Mouse (Mus musculus): ENCODE results near the gene Ankrd33b.

The Ankrd33b gene

DNA sequence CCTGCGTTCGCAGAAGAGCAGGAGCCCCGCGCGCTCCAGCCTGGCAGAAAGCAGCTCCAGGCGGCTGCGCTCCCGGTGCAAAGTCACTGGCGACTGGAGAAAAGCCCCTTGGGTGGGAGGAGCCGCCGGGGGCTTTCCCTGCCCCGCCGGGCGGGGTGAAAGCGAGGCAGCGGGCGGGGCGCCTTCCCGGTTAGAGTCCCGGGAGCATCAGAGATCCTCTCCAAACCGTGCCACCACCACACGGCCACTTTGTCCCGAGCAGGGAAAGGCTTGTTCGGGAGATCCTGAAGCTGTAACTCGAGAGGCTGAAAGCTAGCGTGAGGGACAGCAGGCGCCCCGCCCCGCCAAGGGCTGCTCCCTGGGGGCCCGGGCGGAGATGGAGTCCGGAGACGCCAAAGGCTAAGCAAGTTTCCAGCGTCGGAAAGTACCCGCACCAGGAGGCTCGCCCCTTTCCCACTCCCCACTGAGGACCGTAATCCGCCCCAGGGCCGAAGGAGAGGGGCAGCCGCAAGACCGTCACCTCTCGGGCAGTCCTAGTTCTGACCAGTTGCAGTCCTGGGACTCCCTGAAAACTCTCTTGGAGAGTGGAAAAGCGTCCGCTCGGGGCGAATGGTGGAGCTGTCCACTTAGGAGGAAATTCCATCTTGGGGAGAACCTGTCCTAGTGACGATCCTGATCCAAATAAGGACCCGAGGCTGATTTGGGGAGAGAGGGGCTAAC, at the start of gene Ankrd33b:
TSS of gene Ankrd33b (minus strand) at position 246 of the 720 bp plus-strand sequence.
- in situ Hi-C loops (cut with MboI, MseI), result no loop called here

DNA sequence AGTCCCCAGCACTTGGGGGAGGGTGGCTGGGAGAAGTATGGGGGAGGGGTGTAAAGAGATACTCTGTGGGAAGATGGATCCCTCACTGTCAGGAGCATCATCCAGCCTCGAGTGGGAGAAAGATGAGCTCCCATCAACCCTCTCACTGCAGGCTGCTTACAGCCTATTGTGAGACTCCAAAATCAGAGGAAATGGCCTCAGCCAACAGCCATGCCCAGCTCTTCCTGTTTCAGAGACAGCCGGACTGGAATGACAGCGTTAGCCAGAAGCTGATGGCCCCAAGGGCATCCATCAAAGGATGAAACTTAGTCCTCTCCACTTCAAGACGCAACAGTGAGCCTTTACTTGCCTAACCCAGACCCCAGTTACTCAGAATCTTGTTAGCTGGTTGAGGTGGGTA, 47.7 kb upstream of the Ankrd33b start:
- in situ Hi-C loops (cut with MboI, MseI), result loop anchor here (5.0 kb wide), 1 partner anchor 88 kb away; no protein-coding TSS in a partner anchor

DNA sequence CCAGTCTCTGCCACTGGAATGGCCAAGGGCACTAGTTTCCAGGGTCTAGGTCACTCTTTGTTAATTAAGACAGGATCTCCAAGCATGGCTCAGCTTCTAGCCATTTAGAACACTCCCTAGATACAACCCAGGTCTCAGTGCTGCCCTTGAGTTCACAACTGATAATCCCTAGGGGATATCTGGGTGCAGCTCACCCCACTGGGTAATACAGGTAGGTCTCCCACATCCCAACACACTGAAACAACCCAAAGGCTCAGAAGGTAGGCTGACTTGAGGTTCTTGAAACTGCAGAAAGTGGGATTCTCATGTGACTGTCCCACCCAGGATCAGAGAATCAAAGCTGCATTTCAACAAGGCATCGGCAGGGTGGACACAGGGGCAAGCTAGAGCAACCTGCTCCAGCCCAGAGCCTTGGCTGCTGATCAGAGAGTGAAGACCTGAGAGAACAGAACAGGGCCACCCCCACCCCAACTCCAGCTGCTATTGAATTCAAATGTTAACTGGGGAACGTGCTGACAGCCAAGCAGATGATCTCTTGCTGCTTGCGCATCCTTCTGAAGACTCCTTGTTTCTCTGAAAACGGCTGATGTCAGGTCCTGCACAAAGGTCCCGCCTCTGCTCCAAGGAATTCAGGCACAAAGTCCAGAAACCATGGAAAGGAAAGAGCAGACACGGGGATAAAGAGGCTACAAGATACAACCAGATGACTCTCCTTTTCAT, 46.8 kb upstream of the Ankrd33b start:
- in situ Hi-C loops (cut with MboI, MseI), result no loop called here

DNA sequence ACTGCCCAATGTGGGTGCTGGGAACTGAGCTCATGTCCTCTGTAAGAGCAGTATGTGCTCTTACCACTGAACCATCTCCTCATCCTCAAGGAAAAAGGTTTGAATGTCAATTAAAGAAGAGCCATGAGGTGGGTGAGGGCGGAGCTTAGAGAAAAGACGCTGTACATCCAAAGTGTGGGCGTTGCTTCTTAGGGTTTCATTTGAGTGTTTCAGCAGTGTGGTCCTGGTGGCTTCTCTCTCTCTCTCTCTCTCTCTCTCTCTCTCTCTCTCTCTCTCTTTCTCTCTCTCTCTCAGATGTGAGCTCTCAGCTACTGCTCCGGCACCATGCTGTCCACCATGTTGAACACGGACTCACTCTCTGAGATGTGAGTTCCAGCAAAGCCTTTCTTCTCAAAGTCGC, 46.1 kb upstream of the Ankrd33b start:
- in situ Hi-C loops (cut with MboI, MseI), result no loop called here

- in situ Hi-C loops (cut with MboI, MseI), result no loop called here
Observed at GRCm38 (mm10) chr15:31412933-31413332, 45.4 kb upstream of the Ankrd33b start.

DNA sequence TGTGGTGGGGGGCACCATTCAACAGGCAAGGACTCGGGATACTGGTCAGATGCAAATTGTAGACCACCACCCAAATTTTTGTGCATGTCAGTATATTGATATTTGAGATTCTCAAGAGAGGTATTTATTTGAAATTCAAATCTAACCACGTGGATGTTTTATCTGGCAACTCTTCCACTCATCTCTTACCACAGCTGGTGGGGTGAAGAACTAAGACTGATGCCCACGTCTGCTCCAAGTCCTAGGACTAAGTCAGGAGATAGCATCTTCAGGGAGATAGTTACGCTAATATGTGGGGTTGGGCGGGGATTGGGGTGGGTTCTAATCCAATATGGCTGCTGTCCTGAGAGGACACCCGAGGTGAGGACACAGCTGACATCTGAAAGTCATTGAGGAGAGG, 44.9 kb upstream of the Ankrd33b start:
- in situ Hi-C loops (cut with MboI, MseI), result no loop called here

DNA sequence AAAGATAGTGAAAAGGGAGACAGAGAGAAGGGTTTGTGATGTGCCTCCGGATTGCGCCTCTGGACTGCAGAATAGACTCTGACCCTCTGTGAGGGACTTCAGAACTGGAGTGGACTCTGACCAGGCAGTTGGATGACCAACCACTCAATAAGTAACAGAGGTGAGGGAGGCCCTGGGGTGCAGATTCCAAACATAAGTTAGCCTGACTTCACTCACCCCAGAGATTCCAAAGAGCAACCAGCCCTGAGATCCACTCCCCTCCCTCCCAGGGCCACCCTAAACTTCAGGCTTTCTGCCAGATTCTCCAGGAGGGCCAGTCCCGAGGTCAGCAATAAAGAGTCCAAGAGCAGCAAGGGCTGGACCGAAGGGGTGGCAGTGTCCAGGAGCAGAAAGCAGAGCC, 40.0 kb upstream of the Ankrd33b start:
- in situ Hi-C loops (cut with MboI, MseI), result no loop called here

- in situ Hi-C loops (cut with MboI, MseI), result no loop called here
Observed at GRCm38 (mm10) chr15:31406881-31407280, 39.4 kb upstream of the Ankrd33b start.

DNA sequence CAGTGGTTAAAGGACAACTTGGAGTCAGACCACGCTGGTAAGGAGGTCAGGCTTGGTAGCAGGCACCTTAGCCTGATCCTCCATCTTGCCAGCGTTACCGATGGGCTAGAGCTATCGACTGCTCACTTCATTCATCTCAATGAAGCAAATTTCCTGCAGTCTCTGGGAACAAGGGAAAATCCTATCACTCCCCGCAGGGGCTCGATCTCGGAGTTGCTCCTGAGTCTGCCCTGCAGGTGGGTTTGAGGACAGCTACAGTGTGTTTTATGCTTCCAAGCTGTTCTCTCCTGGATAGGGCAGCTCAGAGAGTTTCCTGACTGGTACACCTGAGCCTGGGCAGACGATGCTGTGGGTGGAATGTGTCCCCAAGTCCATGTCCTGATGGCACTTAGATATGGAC, 36.8 kb upstream of the Ankrd33b start:
- in situ Hi-C loops (cut with MboI, MseI), result no loop called here

- in situ Hi-C loops (cut with MboI, MseI), result no loop called here
Observed at GRCm38 (mm10) chr15:31402200-31402892, 34.8 kb upstream of the Ankrd33b start.

DNA sequence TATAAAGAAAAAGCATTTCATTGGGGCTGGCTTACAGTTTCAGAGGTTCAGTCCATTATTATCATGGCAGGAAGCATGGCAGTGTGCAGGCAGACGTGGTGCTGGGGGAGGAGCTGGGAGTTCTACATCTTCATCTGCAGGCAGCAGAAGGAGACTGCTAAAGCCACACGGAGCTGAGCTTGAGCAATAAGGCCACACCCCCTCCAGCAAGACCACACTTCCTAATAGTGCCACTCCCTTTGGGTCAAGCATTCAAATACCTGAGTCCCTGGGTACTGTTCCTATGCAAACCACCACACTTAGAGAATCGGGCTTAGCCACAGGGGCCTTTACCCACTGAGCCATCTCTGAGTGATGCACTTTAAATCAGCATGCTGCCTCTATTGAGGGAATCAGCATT, 33.4 kb upstream of the Ankrd33b start:
- in situ Hi-C loops (cut with MboI, MseI), result no loop called here

DNA sequence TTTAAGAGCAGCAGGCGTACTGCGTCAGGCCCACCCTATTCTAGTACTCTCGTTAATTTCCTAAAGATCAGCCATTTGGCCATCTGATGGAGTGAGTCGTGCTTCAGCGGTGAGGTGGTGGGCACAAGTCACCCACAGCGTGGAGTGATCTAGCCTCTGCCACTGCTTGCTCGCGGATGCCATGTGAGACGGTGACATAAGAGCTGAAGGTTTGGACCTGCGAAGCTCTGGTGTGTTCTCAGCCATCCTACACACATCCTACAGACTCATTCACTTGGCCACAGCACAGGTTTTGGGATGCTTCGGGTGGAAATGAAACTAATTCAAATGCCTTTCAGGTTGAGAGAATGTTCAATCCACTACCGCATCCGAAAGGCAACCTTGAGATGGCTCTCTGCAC, 31.2 kb upstream of the Ankrd33b start:
- in situ Hi-C loops (cut with MboI, MseI), result no loop called here

DNA sequence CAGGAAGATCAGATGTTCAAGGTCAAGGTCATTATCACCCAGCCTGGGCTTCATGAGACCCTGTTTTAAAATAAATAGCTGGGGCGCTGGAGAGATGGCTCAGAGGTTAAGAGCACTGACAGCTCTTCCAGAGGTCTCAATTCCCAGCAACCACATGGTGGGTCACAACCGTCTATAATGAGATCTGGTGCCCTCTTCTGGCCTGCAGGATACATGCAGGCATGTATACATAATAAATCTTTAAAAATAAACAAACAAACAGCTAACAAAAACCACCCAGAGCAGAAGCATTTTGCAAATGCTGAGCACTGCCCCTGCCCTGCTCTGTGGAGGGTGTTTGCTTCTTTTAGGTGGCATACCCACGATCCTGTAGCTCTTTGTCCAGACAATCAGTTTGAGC, 29.9 kb upstream of the Ankrd33b start:
- in situ Hi-C loops (cut with MboI, MseI), result no loop called here

GRCm38 (mm10) chr15:31396755-31397154, 29.2 kb upstream of the Ankrd33b start:
- in situ Hi-C loops (cut with MboI, MseI), result no loop called here

- in situ Hi-C loops (cut with MboI, MseI), result no loop called here
Observed at GRCm38 (mm10) chr15:31395986-31396385, 28.5 kb upstream of the Ankrd33b start.

GRCm38 (mm10) chr15:31393402-31393801, 25.9 kb upstream of the Ankrd33b start:
- in situ Hi-C loops (cut with MboI, MseI), result no loop called here

DNA sequence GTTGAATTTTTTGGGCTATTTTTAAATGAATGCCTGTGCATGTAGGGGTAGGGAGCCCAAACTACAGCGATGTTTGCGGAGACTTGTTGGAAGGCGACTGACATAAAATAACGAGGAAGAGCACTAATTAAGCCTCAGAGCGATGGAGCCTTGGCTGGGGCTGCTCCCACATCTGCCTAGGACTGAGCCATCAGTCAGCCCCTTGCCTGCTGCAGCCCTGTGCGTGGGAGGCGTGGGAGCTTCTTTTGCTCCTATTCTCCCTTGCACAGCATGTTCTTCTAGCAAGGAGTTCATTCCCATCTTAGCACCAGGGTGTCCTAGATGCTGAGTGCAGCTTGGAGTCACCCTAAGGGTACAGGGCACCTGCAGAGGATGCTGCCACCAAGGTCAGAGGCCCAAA, 25.2 kb upstream of the Ankrd33b start:
- in situ Hi-C loops (cut with MboI, MseI), result no loop called here

GRCm38 (mm10) chr15:31392135-31392534, 24.6 kb upstream of the Ankrd33b start:
- in situ Hi-C loops (cut with MboI, MseI), result no loop called here

DNA sequence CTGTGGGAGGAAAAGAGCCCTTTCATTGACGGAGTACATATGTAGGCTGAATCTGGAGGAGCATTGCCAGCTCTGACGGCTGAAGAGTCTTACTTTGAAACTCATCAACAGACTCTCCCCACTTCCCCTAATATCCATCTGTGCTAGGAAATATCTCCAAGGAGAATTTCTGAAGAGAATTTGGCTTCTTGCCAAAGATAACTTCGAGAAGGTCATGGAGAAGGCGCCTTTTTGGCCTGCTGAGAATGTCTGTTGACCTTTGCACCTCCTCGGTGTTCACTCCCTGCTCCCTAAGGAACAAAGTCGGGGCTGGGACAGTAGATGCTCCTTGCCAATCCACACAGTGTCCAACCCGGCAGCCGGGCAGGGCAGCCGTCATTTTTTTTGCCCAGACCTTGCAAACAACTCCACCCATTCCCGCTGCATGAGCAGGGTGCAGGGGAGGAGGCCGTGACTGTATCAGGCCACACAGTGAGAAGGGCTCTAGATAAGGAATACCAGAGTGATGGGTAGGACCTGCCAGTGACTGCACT, 14.5 kb upstream of the Ankrd33b start:
- in situ Hi-C loops (cut with MboI, MseI), result no loop called here

DNA sequence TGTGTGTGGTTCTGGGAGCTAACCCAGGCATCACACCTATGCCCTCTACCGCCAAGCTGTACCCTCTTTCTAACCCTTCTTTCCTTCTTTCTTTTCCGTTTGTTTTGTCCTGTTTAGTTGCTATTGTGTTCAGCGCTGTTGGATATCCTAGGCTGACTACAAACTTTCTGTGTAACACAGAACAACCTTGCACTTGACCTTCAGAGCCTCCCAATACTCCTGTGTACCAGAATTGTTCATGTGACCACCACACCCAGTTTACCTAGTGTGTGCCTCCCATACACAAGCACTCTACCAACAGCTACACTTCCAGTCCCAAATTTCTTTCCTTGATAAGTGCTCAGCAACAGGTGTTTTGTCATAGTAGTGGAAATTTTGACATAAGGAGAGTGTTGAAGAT, 11.9 kb upstream of the Ankrd33b start:
- in situ Hi-C loops (cut with MboI, MseI), result no loop called here

DNA sequence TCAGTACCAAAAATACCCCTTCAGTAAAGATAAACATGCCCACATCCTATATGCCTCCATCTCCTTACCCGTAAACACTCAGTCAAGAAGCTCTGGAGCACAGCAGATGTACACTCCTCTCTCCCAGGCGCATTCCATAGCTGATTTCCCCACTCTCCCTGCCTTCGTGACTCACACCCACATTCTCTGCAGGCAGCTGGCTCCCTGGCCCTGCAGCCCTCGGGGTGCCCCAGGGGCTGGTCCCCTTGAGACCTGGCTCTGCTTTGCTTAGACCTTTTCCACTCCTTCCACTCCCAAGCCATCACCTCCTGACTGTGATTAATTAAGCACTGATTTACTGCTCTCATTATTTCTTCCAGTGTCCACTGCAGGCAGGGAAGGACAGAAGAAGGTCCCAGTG, 7.7 kb upstream of the Ankrd33b start:
- in situ Hi-C loops (cut with MboI, MseI), result no loop called here

DNA sequence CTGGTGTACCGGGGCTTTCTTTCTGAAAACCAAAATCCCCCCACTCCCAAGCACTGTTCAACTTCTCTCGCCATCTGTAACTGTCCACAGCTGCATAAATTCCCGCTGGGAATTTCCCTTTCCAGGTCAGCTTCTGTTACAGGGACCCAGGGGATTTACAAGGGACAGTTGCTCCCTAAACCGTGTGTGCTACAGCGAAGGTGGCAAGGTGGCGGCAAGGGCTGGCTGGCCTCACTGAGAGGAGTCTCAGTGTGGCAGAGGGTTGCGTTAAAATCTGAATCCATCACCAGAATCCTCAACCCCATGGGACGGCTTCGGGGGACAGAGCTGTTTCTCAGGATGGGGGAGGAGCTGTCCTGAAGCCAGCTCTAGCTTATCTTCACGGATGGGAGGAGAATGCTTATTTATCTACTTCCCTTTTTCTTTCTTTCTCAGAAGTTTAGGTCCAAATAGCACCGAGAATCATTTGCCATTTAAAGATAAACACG, 1.6 kb upstream of the Ankrd33b start:
- in situ Hi-C loops (cut with MboI, MseI), result no loop called here

Measured in T-helper 1 cell (primary cell).